Mouse (Mus musculus): Measurements from ENCODE around the gene Emx1.
A peak's percentile ranks its signal among the peaks of the same experiment; 100 is the strongest.

The Emx1 gene

GRCm38 (mm10) chr6:85230762-85231161, 43.5 kb downstream of the Emx1 start:
- DNase-seq (ENCODE audit: low spot score in 2 of 2): no peak

- no peak for DNase-seq (ENCODE audit: low spot score in 2 of 2)
Measured at GRCm38 (mm10) chr6:85231469-85231868, 44.2 kb downstream of the Emx1 start.

- no peak for DNase-seq (ENCODE audit: low spot score in 2 of 2)
Measured at GRCm38 (mm10) chr6:85232045-85232444, 44.8 kb downstream of the Emx1 start.

GRCm38 (mm10) chr6:85232836-85233623, 45.8 kb downstream of the Emx1 start:
- no peak for DNase-seq (ENCODE audit: low spot score in 2 of 2)

- no peak for DNase-seq (ENCODE audit: low spot score in 2 of 2)
Measured at GRCm38 (mm10) chr6:85234796-85235195, 47.6 kb downstream of the Emx1 start.

GRCm38 (mm10) chr6:85237001-85237400, 49.8 kb downstream of the Emx1 start:
- DNase-seq (ENCODE audit: low spot score in 2 of 2): peak in 1 of 2 experiments; percentile 60

- peak in 1 of 2 experiments; percentile 55 for DNase-seq (ENCODE audit: low spot score in 2 of 2)
Measured at GRCm38 (mm10) chr6:85237595-85238337, 50.5 kb downstream of the Emx1 start.

- DNase-seq (ENCODE audit: low spot score in 2 of 2): peak in 1 of 2 experiments; percentile 65
Measured at GRCm38 (mm10) chr6:85239044-85239489, 51.8 kb downstream of the Emx1 start.

GRCm38 (mm10) chr6:85249821-85250220, 62.6 kb downstream of the Emx1 start:
- no peak for DNase-seq (ENCODE audit: low spot score in 2 of 2)

GRCm38 (mm10) chr6:85250811-85251241, 63.6 kb downstream of the Emx1 start:
- no peak for DNase-seq (ENCODE audit: low spot score in 2 of 2)

- DNase-seq (ENCODE audit: low spot score in 2 of 2): peak in 1 of 2 experiments; percentile 49
Measured at GRCm38 (mm10) chr6:85252251-85253058, 65.2 kb downstream of the Emx1 start.

GRCm38 (mm10) chr6:85253275-85253674, 66.0 kb downstream of the Emx1 start:
- DNase-seq (ENCODE audit: low spot score in 2 of 2): no peak

Measured in left cerebral cortex, adult 9 months (tissue).